8 mouse cellular contexts compared by ENCODE assay signal in genomic region chr3:98062591-98063185, GRCm38 (mm10). TPM values are rescaled to one million over a fixed set of nuclear protein-coding genes. Genes with fewer than 3 reads are reported as not detected.
DNase-seq lines count a peak whose midpoint lies in the region; ATAC-seq lines count a peak whose summit lies in the region.

No protein-coding gene starts in this region.

- H3K4me3 ChIP-seq in heart, embryonic 16.5 days (ENCODE audit: low read length), result no peak overlapping the region

- H3K27ac ChIP-seq in heart, embryonic 16.5 days (ENCODE audit: low read length), result peak overlapping the region; percentile 78

- no peaks in the 10 kb centered on the region for H3K9me3 ChIP-seq in heart, embryonic 16.5 days (replicated peaks; ENCODE audit: control insufficient read depth, low read length)

- H3K27me3 ChIP-seq in heart, embryonic 16.5 days (ENCODE audit: control insufficient read depth, insufficient read depth, low read length), result no peaks in the 10 kb centered on the region

- H3K4me2 ChIP-seq in heart, embryonic 16.5 days (ENCODE audit: low read depth, low read length), result peak overlapping the region; percentile 45

- no peaks in the 10 kb centered on the region for H3K36me3 ChIP-seq in heart, embryonic 16.5 days (ENCODE audit: control insufficient read depth, insufficient read depth)

- H3K9ac ChIP-seq in heart, embryonic 16.5 days (ENCODE audit: low read length), result peak overlapping the region; percentile 45; the same call in 1 of the 2 replicates

- intact Hi-C loops in heart, postnatal 10 days (cut with DNase I), result no loop called here

- DNase-seq in heart, postnatal 10 days, result no peak
- DNase-seq in NIH3T3 (ENCODE audit: low read depth), result peak; percentile 58
- no peak for DNase-seq in cerebellum, adult 18-20 months
- no peak for DNase-seq in left cerebral cortex, adult 9 months (ENCODE audit: low spot score in 2 of 2)
- no peak for DNase-seq in MN1 (ENCODE audit: low spot score)

- ATAC-seq in heart, embryonic 16.5 days (replicated peaks; ENCODE audit: extremely low read depth, insufficient read depth, low FRiP score), result no peak
- peak; percentile 18 for ATAC-seq in granulocyte monocyte progenitor cell, adult 5-6 weeks (replicated peaks; ENCODE audit: poor library complexity, severe bottlenecking)
- ATAC-seq in megakaryocyte progenitor cell, adult 5-6 weeks (replicated peaks; ENCODE audit: poor library complexity), result peak; percentile 26; the same call in 1 of the 2 replicates

- H3K4me1 ChIP-seq in heart, embryonic 16.5 days (ENCODE audit: control insufficient read depth, insufficient read depth, low read length), result peaks cover 55% of the 10 kb centered on the region

- 77% methylated on average over 1 of the region's 1 CpGs for WGBS in heart, embryonic 16.5 days

RNA-seq across cellular contexts. Expression of gene Notch2, which starts 49.4 kb away (rescaled TPM):
- 10.5 and 13.6 TPM in 2 replicates for polyA plus RNA-seq in heart, embryonic 16.5 days (2015; fragmentation: Nextera tagmentation; extraction: Ambion mirVana)
- total RNA-seq in heart, postnatal 10 days (2021), result 10 to 100 TPM; 28.2 to 31.0 TPM
- 27.9 TPM in 2 replicates for total RNA-seq in granulocyte monocyte progenitor cell, adult 5-6 weeks (2014; fragmentation: Nextera tagmentation)
- 23.1 and 31.3 TPM in 2 replicates for total RNA-seq in granulocyte monocyte progenitor cell, adult 5-6 weeks (2017)
- total RNA-seq in megakaryocyte progenitor cell, adult 5-6 weeks (2015), result 23.5 and 23.6 TPM in 2 replicates
- 20.9 and 21.8 TPM in 2 replicates for total RNA-seq in megakaryocyte progenitor cell, adult 5-6 weeks (2017)
